Mouse (Mus musculus): Measurements from ENCODE around the gene Sirt4. TPM values are rescaled to one million over a fixed set of nuclear protein-coding genes. Genes with fewer than 3 reads are reported as not detected.

Gene Sirt4
- total and polyA plus RNA-seq, 2 experiments from 2014 or later: 15.4 to 29.0 TPM

- Histone ChIP-seq H3K27me3 (ENCODE audit: control insufficient read depth, insufficient read depth, low read length) (no peaks in the 10 kb centered on the region), H3K4me1 (ENCODE audit: control insufficient read depth, insufficient read depth) (peaks cover 32% of the 10 kb centered on the region), H3K9ac (replicated peaks; ENCODE audit: low read depth, low read length) (no peak overlapping the region), H3K4me3 (ENCODE audit: low read depth, low read length) (no peak overlapping the region), H3K4me2 (ENCODE audit: low read depth, low read length) (no peak overlapping the region), H3K9me3 (replicated peaks; ENCODE audit: control insufficient read depth, low read length) (no peaks in the 10 kb centered on the region), H3K27ac (ENCODE audit: low read depth) (peak overlapping the region; percentile 89), H3K36me3 (replicated peaks; ENCODE audit: control insufficient read depth, insufficient read depth, low read length) (no peaks in the 10 kb centered on the region; the same call in 1 of the 2 replicates)
- DNase-seq (ENCODE audit: low spot score) (no peak), ATAC-seq (ENCODE audit: insufficient read depth, low read depth) (no peak)
- no peak for TF ChIP-seq CTCF (IDR thresholded peaks at IDR 0.05; ENCODE audit: low read depth)
- TF ChIP-seq EP300 (IDR thresholded peaks at IDR 0.05; ENCODE audit: low read depth): no peak
- WGBS: 91% methylated on average over 9 of the region's 9 CpGs
These were observed 33.0 kb upstream of the Sirt4 start for GRCm38 (mm10) chr5:115517501-115517900.

GRCm38 (mm10) chr5:115516908-115517307 is 32.4 kb upstream of the Sirt4 start:
- Histone ChIP-seq H3K4me1 (ENCODE audit: control insufficient read depth, insufficient read depth) (peaks cover 26% of the 10 kb centered on the region), H3K4me2 (ENCODE audit: low read depth, low read length) (no peak overlapping the region), H3K9me3 (replicated peaks; ENCODE audit: control insufficient read depth, low read length) (no peaks in the 10 kb centered on the region), H3K9ac (replicated peaks; ENCODE audit: low read depth, low read length) (no peak overlapping the region), H3K27ac (ENCODE audit: low read depth) (peak overlapping the region; percentile 89), H3K4me3 (ENCODE audit: low read depth, low read length) (no peak overlapping the region), H3K36me3 (replicated peaks; ENCODE audit: control insufficient read depth, insufficient read depth, low read length) (no peaks in the 10 kb centered on the region; the same call in 1 of the 2 replicates), H3K27me3 (ENCODE audit: control insufficient read depth, insufficient read depth, low read length) (no peaks in the 10 kb centered on the region)
- ATAC-seq (ENCODE audit: insufficient read depth, low read depth) (no peak), DNase-seq (ENCODE audit: low spot score) (no peak)
- TF ChIP-seq EP300 (IDR thresholded peaks at IDR 0.05; ENCODE audit: low read depth) (no peak), CTCF (IDR thresholded peaks at IDR 0.05; ENCODE audit: low read depth) (no peak)
- WGBS: 75% methylated on average over 7 of the region's 7 CpGs

DNA sequence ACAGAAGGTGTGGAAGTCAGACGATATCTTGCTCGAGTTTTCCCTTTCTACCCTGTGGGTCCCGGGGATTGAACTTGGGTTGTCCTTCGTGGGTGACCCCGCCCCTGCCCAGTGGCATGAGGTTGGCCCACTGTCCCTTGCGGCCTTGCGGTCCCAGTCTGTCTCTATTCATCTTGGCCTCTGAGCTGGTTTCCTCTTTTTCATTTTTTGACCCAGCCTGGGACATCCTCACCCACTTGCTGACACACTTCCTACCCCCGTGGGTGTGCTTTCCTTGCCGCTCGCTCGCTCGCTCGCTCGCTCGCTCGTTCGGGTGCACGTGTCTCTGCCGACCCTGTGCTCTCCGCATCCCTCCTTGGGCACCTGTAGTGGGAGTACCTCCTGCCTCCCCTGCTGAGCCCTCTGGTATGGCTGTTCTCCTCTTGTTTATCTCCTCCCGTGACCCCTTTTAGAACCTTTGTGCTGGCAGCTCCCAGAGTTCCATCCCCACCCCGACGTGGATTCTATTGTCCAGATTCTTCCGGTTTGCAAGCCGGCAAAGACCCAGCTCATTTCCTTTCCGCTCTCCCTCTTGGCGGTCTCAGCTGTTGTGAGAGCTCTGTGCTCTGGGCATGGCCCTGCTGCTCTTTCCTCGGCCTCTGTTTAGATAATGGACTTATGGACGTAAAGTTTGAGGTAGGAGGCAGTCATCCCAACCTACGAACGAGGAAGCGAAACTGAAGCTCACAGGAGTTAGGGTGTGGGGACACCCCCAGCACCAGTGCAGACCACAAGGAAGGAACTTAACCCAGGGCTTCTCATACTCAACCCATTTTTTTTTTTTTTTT is 31.8 kb upstream of the Sirt4 start:
- no peaks in the 10 kb centered on the region; the same call in 1 of the 2 replicates for H3K36me3 ChIP-seq (replicated peaks; ENCODE audit: control insufficient read depth, insufficient read depth, low read length)
- peak overlapping the region; percentile 22 for H3K4me2 ChIP-seq (ENCODE audit: low read depth, low read length)
- H3K4me1 ChIP-seq (ENCODE audit: control insufficient read depth, insufficient read depth): peaks cover 24% of the 10 kb centered on the region
- 51% methylated on average over 32 of the region's 32 CpGs for WGBS
- H3K27ac ChIP-seq (ENCODE audit: low read depth): peak overlapping the region; percentile 89
- H3K4me3 ChIP-seq (ENCODE audit: low read depth, low read length): no peak overlapping the region
- ATAC-seq (ENCODE audit: insufficient read depth, low read depth) (peak; percentile 59), DNase-seq (ENCODE audit: low spot score) (peak; percentile 84)
- no peak for TF ChIP-seq CTCF (IDR thresholded peaks at IDR 0.05; ENCODE audit: low read depth)
- no peak overlapping the region for H3K9ac ChIP-seq (replicated peaks; ENCODE audit: low read depth, low read length)
- no peaks in the 10 kb centered on the region for H3K9me3 ChIP-seq (replicated peaks; ENCODE audit: control insufficient read depth, low read length)
- H3K27me3 ChIP-seq (ENCODE audit: control insufficient read depth, insufficient read depth, low read length): no peaks in the 10 kb centered on the region

- Histone ChIP-seq H3K4me3 (ENCODE audit: low read depth, low read length) (peak overlapping the region; percentile 2; the same call in 1 of the 2 replicates), H3K4me1 (ENCODE audit: control insufficient read depth, insufficient read depth) (peaks cover 17% of the 10 kb centered on the region), H3K9me3 (replicated peaks; ENCODE audit: control insufficient read depth, low read length) (no peaks in the 10 kb centered on the region), H3K4me2 (ENCODE audit: low read depth, low read length) (peak overlapping the region; percentile 35), H3K27me3 (ENCODE audit: control insufficient read depth, insufficient read depth, low read length) (no peaks in the 10 kb centered on the region), H3K36me3 (replicated peaks; ENCODE audit: control insufficient read depth, insufficient read depth, low read length) (no peaks in the 10 kb centered on the region; the same call in 1 of the 2 replicates), H3K27ac (ENCODE audit: low read depth) (peak overlapping the region; percentile 89), H3K9ac (replicated peaks; ENCODE audit: low read depth, low read length) (no peak overlapping the region; the same call in 1 of the 2 replicates)
- TF ChIP-seq CTCF (IDR thresholded peaks at IDR 0.05; ENCODE audit: low read depth) (no peak), EP300 (IDR thresholded peaks at IDR 0.05; ENCODE audit: low read depth) (peak; percentile 73)
- DNase-seq (ENCODE audit: low spot score): peak; percentile 85
- 43% methylated on average over 20 of the region's 20 CpGs for WGBS
- peak; percentile 79 for ATAC-seq (ENCODE audit: insufficient read depth, low read depth)
These were observed 30.5 kb upstream of the Sirt4 start for GRCm38 (mm10) chr5:115514896-115515587.

DNA sequence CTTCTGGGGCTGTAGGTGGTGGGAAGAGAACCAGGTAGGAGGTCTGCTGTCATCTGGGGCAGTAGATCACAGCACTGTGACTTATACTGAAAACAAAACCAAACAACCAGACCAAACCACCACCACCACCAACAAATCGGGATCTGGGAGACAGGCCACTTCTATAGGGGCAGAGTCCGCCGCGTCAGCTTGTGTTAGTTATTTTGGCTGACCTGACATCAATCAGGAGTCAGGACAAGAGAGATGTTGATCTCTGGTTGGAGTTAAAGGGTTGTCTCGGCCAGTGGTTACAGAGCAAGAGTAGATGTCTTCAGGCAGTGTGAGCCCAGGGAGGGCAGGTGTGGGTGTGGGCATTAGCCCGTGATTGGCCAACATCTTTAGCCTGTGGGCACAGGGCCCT is 29.8 kb upstream of the Sirt4 start:
- Histone ChIP-seq H3K9me3 (replicated peaks; ENCODE audit: control insufficient read depth, low read length) (no peaks in the 10 kb centered on the region), H3K9ac (replicated peaks; ENCODE audit: low read depth, low read length) (no peak overlapping the region; the same call in 1 of the 2 replicates), H3K27me3 (ENCODE audit: control insufficient read depth, insufficient read depth, low read length) (no peaks in the 10 kb centered on the region), H3K4me2 (ENCODE audit: low read depth, low read length) (peak overlapping the region; percentile 35; the same call in 1 of the 2 replicates), H3K27ac (ENCODE audit: low read depth) (peak overlapping the region; percentile 89), H3K4me3 (ENCODE audit: low read depth, low read length) (no peak overlapping the region), H3K4me1 (ENCODE audit: control insufficient read depth, insufficient read depth) (peaks cover 24% of the 10 kb centered on the region), H3K36me3 (replicated peaks; ENCODE audit: control insufficient read depth, insufficient read depth, low read length) (no peaks in the 10 kb centered on the region; the same call in 1 of the 2 replicates)
- DNase-seq (ENCODE audit: low spot score) (no peak), ATAC-seq (ENCODE audit: insufficient read depth, low read depth) (no peak)
- 75% methylated on average over 6 of the region's 6 CpGs for WGBS
- TF ChIP-seq CTCF (IDR thresholded peaks at IDR 0.05; ENCODE audit: low read depth): no peak
- TF ChIP-seq EP300 (IDR thresholded peaks at IDR 0.05; ENCODE audit: low read depth): no peak
